8 mouse cellular contexts compared by ENCODE assay signal in the genomic region with DNA sequence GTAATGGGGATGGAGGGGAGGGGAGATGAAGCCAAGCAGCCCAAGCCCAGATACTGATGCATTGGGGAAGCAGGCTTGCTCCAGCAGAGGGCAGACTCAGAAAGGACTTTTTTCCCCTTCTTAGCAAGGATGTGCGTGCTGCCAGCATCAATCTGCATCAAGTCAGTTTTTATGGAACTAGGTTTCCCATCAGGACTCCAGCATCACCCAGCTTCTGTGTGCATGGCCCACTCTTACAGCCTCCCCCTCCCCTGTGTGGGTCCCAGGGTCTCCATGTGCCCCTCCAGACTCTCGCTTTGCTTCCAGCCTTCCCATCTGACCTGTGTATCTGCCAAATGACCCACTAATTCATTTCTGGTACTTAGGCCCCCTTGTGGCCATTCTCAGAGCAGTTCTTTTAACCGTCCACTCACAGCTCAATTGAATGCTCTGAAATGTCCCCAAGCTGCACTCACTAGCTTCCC.
DNase-seq lines count a peak whose midpoint lies in the region; ATAC-seq and TF ChIP-seq lines count a peak whose summit lies in the region.

No protein-coding gene starts in this region.

- no peak overlapping the region for H3K4me2 ChIP-seq in midbrain, postnatal 0 days (ENCODE audit: low read depth, low read length, poor library complexity, severe bottlenecking)

- intact Hi-C loops in left cerebral cortex, postnatal 36 days (cut with DNase I), result loop anchor here (5.0 to 10.0 kb wide), 4 partner anchors 78 to 830 kb away; no protein-coding TSS in a partner anchor

- no peaks in the 10 kb centered on the region for H3K27me3 ChIP-seq in midbrain, postnatal 0 days (ENCODE audit: insufficient read depth, low read length)

- H3K4me3 ChIP-seq in midbrain, postnatal 0 days (ENCODE audit: low read depth, low read length), result no peak overlapping the region

- peak; percentile 70 for TF ChIP-seq CTCF in midbrain, postnatal 0 days (IDR thresholded peaks at IDR 0.05)

- WGBS in midbrain, postnatal 0 days, result 26% methylated on average over 3 of the region's 3 CpGs

- H3K9me3 ChIP-seq in midbrain, postnatal 0 days (ENCODE audit: low read length), result no peaks in the 10 kb centered on the region

- H3K36me3 ChIP-seq in midbrain, postnatal 0 days (ENCODE audit: insufficient read depth, low read length), result no peaks in the 10 kb centered on the region

- DNase-seq in cerebellum, adult 11 months, result peak; percentile 12
- peak; percentile 36 for DNase-seq in cerebellum, adult 9-10 months
- DNase-seq in frontal cortex, postnatal 14 days (ENCODE audit: low spot score in 2 of 2), result peak; percentile 19 to 37
- peak; percentile 7 for DNase-seq in kidney, adult 11 months
- peak; percentile 25 to 31 for DNase-seq in left cerebral cortex, postnatal 36 days (ENCODE audit: low spot score in 2 of 2)
- DNase-seq in midbrain, postnatal 0 days (ENCODE audit: low spot score), result peak; percentile 75
- DNase-seq in spleen, postnatal 4 days (ENCODE audit: low spot score in 2 of 2), result no peak

- H3K9ac ChIP-seq in midbrain, postnatal 0 days (replicated peaks; ENCODE audit: low read length, poor library complexity, severe bottlenecking), result no peak overlapping the region

- ATAC-seq in cerebellum, adult (ENCODE audit: insufficient number of reproducible peaks, low FRiP score, low TSS enrichment), result no peak
- no peak for ATAC-seq in midbrain, postnatal 0 days (ENCODE audit: low FRiP score)

- no peaks in the 10 kb centered on the region for H3K4me1 ChIP-seq in midbrain, postnatal 0 days (ENCODE audit: insufficient read depth, low read length)

- no peak overlapping the region for H3K27ac ChIP-seq in midbrain, postnatal 0 days (ENCODE audit: low read depth, low read length)

Comparison
In these comparisons a context has a peak if more than half of its experiments do, and no peak if none do; other contexts are left out.
1. DNase-seq: peak in cerebellum, adult 11 months (single experiment), cerebellum, adult 9-10 months (single experiment), frontal cortex, postnatal 14 days (2 of 2), kidney, adult 11 months (single experiment), left cerebral cortex, postnatal 36 days (2 of 2) and midbrain, postnatal 0 days (single experiment); none in spleen, postnatal 4 days (0 of 2).